Mouse (Mus musculus) CH12.LX (cell line): ENCODE measurements around the gene Olfr1346. TPM values are rescaled to one million over a fixed set of nuclear protein-coding genes. Genes with fewer than 3 reads are reported as not detected.

Source experiments
- DNase-seq: peaks from one replicate; pipeline ENCODE4 v3.0.0-alpha.2; 2013; ENCODE audit errors: extremely low read depth
- H3K27ac ChIP-seq: 2 replicates; pipeline ENCODE4 v1.5.1; 2012; ENCODE audit warnings: low read depth, mild to moderate bottlenecking, control low read depth, moderate library complexity; ENCODE audit not compliant: insufficient read depth
- H3K27me3 ChIP-seq: replicated peaks from 2 replicates; pipeline ENCODE3; 2012; ENCODE audit warnings: inconsistent platforms
- H3K36me3 ChIP-seq, 2 experiments: replicated peaks in 1 of 2; 2 replicates each; pipeline versions ENCODE3 to v1.6.1; 2012; ENCODE audit warnings: inconsistent platforms in 1 of 2, low read length in 1 of 2, mild to moderate bottlenecking in 1 of 2, mixed read lengths in 1 of 2, moderate library complexity in 1 of 2; ENCODE audit not compliant: control insufficient read depth in 1 of 2, insufficient read depth in 1 of 2
- H3K4me1 ChIP-seq, 2 experiments: 2 replicates each; pipeline ENCODE4 v1.6.1; 2012; ENCODE audit warnings: inconsistent platforms in 1 of 2, moderate library complexity in 1 of 2; ENCODE audit not compliant: insufficient read depth in 2 of 2, control insufficient read depth in 1 of 2
- H3K4me2 ChIP-seq: 2 replicates; pipeline ENCODE4 v1.6.1; 2012; ENCODE audit warnings: low read depth, mild to moderate bottlenecking, control low read depth; ENCODE audit not compliant: poor library complexity, insufficient read depth, severe bottlenecking
- H3K4me3 ChIP-seq, 3 experiments: fragments of 150-350 bp in 1 of 3; sonication (generic) in 1 of 3; replicated peaks in 1 of 3; 2 replicates each; pipeline versions ENCODE3 to v1.5.1; 2011 to 2012; ENCODE audit warnings: low read depth in 2 of 3, low read length in 2 of 3, mild to moderate bottlenecking in 2 of 3, moderate library complexity in 2 of 3, control low read depth in 1 of 3, improper control_type of control experiment in 1 of 3, inconsistent platforms in 1 of 3, mixed read lengths in 1 of 3; ENCODE audit not compliant: poor library complexity in 1 of 3
- H3K79me2 ChIP-seq: replicated peaks from 2 replicates; pipeline ENCODE4 v1.6.1; 2012; ENCODE audit warnings: mild to moderate bottlenecking, moderate library complexity; ENCODE audit not compliant: control insufficient read depth, poor library complexity, insufficient read depth, severe bottlenecking; ENCODE audit errors: extremely low read depth
- H3K9ac ChIP-seq: 2 replicates; pipeline ENCODE4 v1.6.1; 2012; ENCODE audit warnings: low read depth, mild to moderate bottlenecking, control low read depth, moderate library complexity; ENCODE audit not compliant: insufficient read depth
- H3K9me3 ChIP-seq: replicated peaks from 2 replicates; pipeline ENCODE3; 2012; ENCODE audit warnings: low read length, inconsistent platforms, mixed read lengths
- BHLHE40 ChIP-seq: IDR thresholded peaks from 2 replicates; pipeline ENCODE4 v1.6.1; 2011; ENCODE audit warnings: mild to moderate bottlenecking, low read depth, low read length, improper control_type of control experiment
- CHD1 ChIP-seq: IDR thresholded peaks from 2 replicates; pipeline ENCODE4 v1.6.1; 2012; ENCODE audit warnings: low read depth, low read length, improper control_type of control experiment, inconsistent platforms
- E2F4 ChIP-seq: IDR thresholded peaks from 2 replicates; pipeline ENCODE4 v1.6.1; 2011; ENCODE audit warnings: low read depth, low read length, improper control_type of control experiment; ENCODE audit not compliant: insufficient replicate concordance
- ETS1 ChIP-seq: conservative IDR thresholded peaks from 2 replicates; pipeline ENCODE4 v1.6.1; 2012; ENCODE audit warnings: low read depth, mild to moderate bottlenecking, inconsistent platforms, low read length, improper control_type of control experiment, moderate library complexity
- GABPA ChIP-seq: IDR thresholded peaks from 2 replicates; pipeline ENCODE4 v1.6.1; 2012; ENCODE audit warnings: low read depth, low read length, improper control_type of control experiment, inconsistent platforms; ENCODE audit not compliant: insufficient replicate concordance
- HCFC1 ChIP-seq: IDR thresholded peaks from 2 replicates; pipeline ENCODE4 v1.6.1; 2012; ENCODE audit warnings: low read depth, mild to moderate bottlenecking, inconsistent platforms, low read length, improper control_type of control experiment
- JUN ChIP-seq: IDR thresholded peaks from 2 replicates; pipeline ENCODE4 v1.6.1; 2011; ENCODE audit warnings: low read depth, mild to moderate bottlenecking, low read length, improper control_type of control experiment, moderate library complexity; ENCODE audit not compliant: insufficient read depth
- KAT2A ChIP-seq: IDR thresholded peaks from 2 replicates; pipeline ENCODE4 v1.6.1; 2012; ENCODE audit warnings: low read length, improper control_type of control experiment, inconsistent platforms; ENCODE audit not compliant: insufficient replicate concordance
- MAFK ChIP-seq: IDR thresholded peaks from 2 replicates; pipeline ENCODE4 v1.6.1; 2011; ENCODE audit warnings: low read length, improper control_type of control experiment; ENCODE audit not compliant: insufficient replicate concordance
- MAX ChIP-seq: IDR thresholded peaks from 2 replicates; pipeline ENCODE4 v1.6.1; 2011; ENCODE audit warnings: low read length, improper control_type of control experiment
- MEF2A ChIP-seq: IDR thresholded peaks from 2 replicates; pipeline ENCODE4 v1.6.1; 2014; ENCODE audit warnings: low read depth, mild to moderate bottlenecking, inconsistent platforms, low read length, improper control_type of control experiment, borderline replicate concordance
- MXI1 ChIP-seq: IDR thresholded peaks from 2 replicates; pipeline ENCODE4 v1.6.1; 2011; ENCODE audit warnings: mild to moderate bottlenecking, low read depth, low read length, improper control_type of control experiment
- MYC ChIP-seq: IDR thresholded peaks from 2 replicates; pipeline ENCODE4 v1.6.1; 2011; ENCODE audit warnings: low read depth, mild to moderate bottlenecking, improper control_type of control experiment, low read length
- NRF1 ChIP-seq: IDR thresholded peaks from 2 replicates; pipeline ENCODE4 v1.6.1; 2014; ENCODE audit warnings: low read depth, mild to moderate bottlenecking, inconsistent platforms, low read length, improper control_type of control experiment, moderate library complexity
- PAX5 ChIP-seq: IDR thresholded peaks from 2 replicates; pipeline ENCODE4 v1.6.1; 2012; ENCODE audit warnings: low read length, inconsistent platforms, mixed read lengths
- RAD21 ChIP-seq: IDR thresholded peaks from 2 replicates; pipeline ENCODE4 v1.6.1; 2011; ENCODE audit warnings: low read depth, mild to moderate bottlenecking, low read length, improper control_type of control experiment, moderate library complexity
- TBP ChIP-seq: conservative IDR thresholded peaks from 2 replicates; pipeline ENCODE4 v1.6.1; 2011; ENCODE audit warnings: low read depth, low read length, improper control_type of control experiment
- TCF12 ChIP-seq: IDR thresholded peaks from 2 replicates; pipeline ENCODE4 v1.6.1; 2014; ENCODE audit warnings: low read depth, mild to moderate bottlenecking, inconsistent platforms, low read length, improper control_type of control experiment
- UBTF ChIP-seq: IDR thresholded peaks from 2 replicates; pipeline ENCODE4 v1.6.1; 2012; ENCODE audit warnings: low read depth, mild to moderate bottlenecking, inconsistent platforms, low read length, improper control_type of control experiment, moderate library complexity
- USF2 ChIP-seq: conservative IDR thresholded peaks from 2 replicates; pipeline ENCODE4 v1.6.1; 2011; ENCODE audit warnings: low read depth, low read length, improper control_type of control experiment
- ZKSCAN1 ChIP-seq: IDR thresholded peaks from 2 replicates; pipeline ENCODE4 v1.6.1; 2012; ENCODE audit warnings: low read depth, inconsistent platforms, low read length, improper control_type of control experiment, borderline replicate concordance
- ZMIZ1 ChIP-seq: IDR thresholded peaks from 2 replicates; pipeline ENCODE4 v1.6.1; 2012; ENCODE audit warnings: low read depth, mild to moderate bottlenecking, inconsistent platforms, low read length, improper control_type of control experiment
- ZNF384 ChIP-seq: IDR thresholded peaks from 2 replicates; pipeline ENCODE4 v1.6.1; 2012; ENCODE audit warnings: low read depth, low read length, improper control_type of control experiment, inconsistent platforms
- dilution Hi-C: fragments of 300-500 bp; cut with MboI; formaldehyde crosslinking; loops from 2 replicates; pipeline ENCODE4 v1.14.3; 2020; ENCODE audit warnings: low sequenced_read_pairs; ENCODE audit not compliant: extremely low pct_unique_long_range_greater_than_20kb, extremely low pct_ligation_motif_present
- in situ Hi-C: fragments of 300-500 bp; cut with MboI; formaldehyde crosslinking; loops from 3 replicates; pipeline ENCODE4 v1.14.3; 2019; ENCODE audit warnings: low sequenced_read_pairs, low pct_ligation_motif_present, low pct_unique_long_range_greater_than_20kb, mixed read lengths
- polyA plus RNA-seq: library from polyadenylated mRNA; unstranded; fragments of >175 nt; gene quantifications from 2 replicates; pipeline ENCODE4 v1.2.1, GENCODE M21; 2012; ENCODE audit warnings: low read depth; ENCODE audit not compliant: insufficient read length
- total RNA-seq, 2 experiments: library from RNA; depleted of rRNA; stranded (reverse); fragments of 300-350 nt in 1 of 2; fragments of >200 nt in 1 of 2; gene quantifications; 2 replicates each; pipeline ENCODE4 v1.2.3; 2012 to 2014

Gene Olfr1346
- total and polyA plus RNA-seq, 3 experiments, result not detected

- TF ChIP-seq MXI1 (no peak), CHD1 (no peak), MEF2A (no peak), PAX5 (no peak), ZMIZ1 (no peak), GABPA (no peak), RAD21 (no peak), E2F4 (no peak), MAFK (no peak), TCF12 (no peak), MAX (no peak), ZKSCAN1 (no peak), ETS1 (no peak), TBP (no peak)
- Histone ChIP-seq H3K27me3 (no peaks in the 10 kb centered on the region), H3K27ac (no peak within 1 kb of the TSS), H3K9me3 (peaks cover 39% of the 10 kb centered on the region), H3K4me3 (no peak within 1 kb of the TSS), H3K4me2 (no peak within 1 kb of the TSS), H3K9ac (no peak within 1 kb of the TSS), H3K4me1 (no peaks in the 10 kb centered on the region), H3K79me2 (no peaks in the 10 kb centered on the region), H3K36me3 (no peaks in the 10 kb centered on the region)
- dilution Hi-C loops, result no loop called here
- DNase-seq, result no peak
- in situ Hi-C loops, result no loop called here
These were observed 41.7 kb downstream of the Olfr1346 start, which contains the start of gene Olfr1348 for GRCm38 (mm10) chr7:6508648-6509047. Olfr1348 (minus strand) TSS chr7:6508748.

- dilution Hi-C loops (no loop called here), in situ Hi-C loops (no loop called here)
- Histone ChIP-seq H3K4me2 (no peak overlapping the region), H3K4me3 (no peak overlapping the region), H3K9ac (no peak overlapping the region), H3K27me3 (no peaks in the 10 kb centered on the region), H3K27ac (no peak overlapping the region), H3K4me1 (no peaks in the 10 kb centered on the region), H3K9me3 (peaks cover 64% of the 10 kb centered on the region), H3K36me3 (no peaks in the 10 kb centered on the region), H3K79me2 (no peaks in the 10 kb centered on the region)
- no peak for TF ChIP-seq RAD21
- TF ChIP-seq JUN, result no peak
- no peak for TF ChIP-seq MXI1
- TF ChIP-seq E2F4, result no peak
- TF ChIP-seq TBP, result no peak
- TF ChIP-seq ZMIZ1, result no peak
- TF ChIP-seq PAX5, result no peak
- no peak for TF ChIP-seq HCFC1
- TF ChIP-seq USF2, result no peak
- no peak for TF ChIP-seq KAT2A
- no peak for TF ChIP-seq UBTF
- no peak for TF ChIP-seq BHLHE40
- TF ChIP-seq NRF1, result no peak
- no peak for TF ChIP-seq MAX
- no peak for TF ChIP-seq MEF2A
- TF ChIP-seq MYC, result no peak
- no peak for TF ChIP-seq ETS1
- no peak for TF ChIP-seq ZNF384
- no peak for TF ChIP-seq CHD1
- DNase-seq, result no peak
These were observed 54.8 kb downstream of the Olfr1346 start for GRCm38 (mm10) chr7:6521666-6522065.
